Mouse (Mus musculus) stomach, postnatal 0 days (tissue): ENCODE measurements around the gene Unc80.

Source experiments
- CTCF ChIP-seq: IDR thresholded peaks from 2 replicates; pipeline ENCODE4 v1.5.1; 2016; ENCODE audit warnings: antibody characterized with exemption, low read depth, mild to moderate bottlenecking, moderate library complexity
- EP300 ChIP-seq: optimal IDR thresholded peaks from 2 replicates; pipeline ENCODE3; 2016; ENCODE audit warnings: antibody characterized with exemption

GRCm38 (mm10) chr1:66493064-66493463, 24.9 kb downstream of the Unc80 start:
- TF ChIP-seq EP300 (no peak), CTCF (no peak)
